Mouse (Mus musculus): ENCODE data around the gene Mcidas.

DNA sequence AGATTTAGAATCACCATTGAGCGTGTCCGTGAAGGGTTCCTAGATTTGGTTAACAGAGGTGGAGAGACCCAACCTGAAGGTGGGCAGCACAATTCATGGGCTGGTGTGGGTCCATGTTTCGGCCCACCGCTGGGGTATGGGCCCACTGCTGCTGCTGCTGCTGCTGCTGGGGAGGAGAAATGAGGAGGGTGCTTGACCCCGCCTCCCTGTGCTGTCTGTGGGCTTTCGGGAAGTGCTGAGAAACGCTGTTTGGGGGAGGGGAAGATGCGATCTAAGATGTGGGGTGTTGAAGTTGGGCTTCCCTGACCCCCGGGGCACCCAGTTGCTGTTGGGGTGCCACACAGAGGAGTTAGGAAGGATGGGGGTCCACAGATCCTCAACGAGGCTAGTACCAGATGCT, 16.9 kb upstream of the Mcidas start:
- TF ChIP-seq CTCF (IDR thresholded peaks at IDR 0.05; ENCODE audit: borderline replicate concordance, extremely low read depth, insufficient read depth, insufficient read length) (no peak), POLR2A (IDR thresholded peaks at IDR 0.05; ENCODE audit: borderline replicate concordance, extremely low read depth, insufficient read depth, insufficient read length, poor library complexity, severe bottlenecking) (no peak)

Data from brain, embryonic 14.5 days (tissue).